13 mouse cellular contexts compared by ENCODE assay signal in the genomic region with DNA sequence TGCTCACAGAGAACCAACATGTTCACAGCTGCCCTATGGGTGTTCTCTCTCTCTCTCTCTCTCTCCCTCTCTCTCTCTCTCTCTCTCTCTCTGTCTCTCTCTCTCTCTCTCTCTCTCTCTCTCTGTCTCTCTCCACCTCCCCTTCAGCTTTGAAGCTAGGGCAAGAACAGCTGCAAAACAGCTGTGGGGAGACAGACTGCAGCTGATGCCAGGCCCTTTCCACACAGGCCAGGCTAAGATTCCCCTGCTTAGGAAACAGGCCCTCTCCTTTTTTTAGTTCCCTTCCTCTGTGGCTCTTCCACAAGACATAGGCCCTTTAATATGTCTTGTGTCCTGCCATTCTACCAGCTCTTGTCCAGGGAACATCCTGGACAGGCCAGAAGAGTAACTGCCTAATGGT. TPM values are rescaled to one million over a fixed set of nuclear protein-coding genes. Genes with fewer than 3 reads are reported as not detected.
A peak's percentile ranks its signal among the peaks of the same experiment; 100 is the strongest.
DNase-seq lines count a peak whose midpoint lies in the region; ATAC-seq and TF ChIP-seq lines count a peak whose summit lies in the region.
"Had no signal": no experiment of that assay in that cellular context is flagged by ENCODE, and none has a peak within 500 bp of the region (broad histone marks: within the 10 kb centered on the region; RNA-seq: fewer than 3 reads in every experiment).

No protein-coding gene starts in this region.

- H3K9ac ChIP-seq in kidney, embryonic 16.5 days (replicated peaks; ENCODE audit: low read length), result no peak overlapping the region

- no peak overlapping the region for H3ac ChIP-seq in myocyte (ENCODE audit: control insufficient read depth, insufficient read length)

- peaks cover 5% of the 10 kb centered on the region for H3K4me1 ChIP-seq in kidney, embryonic 16.5 days (ENCODE audit: insufficient read depth, low read length)
- H3K4me1 ChIP-seq in embryonic facial prominence, embryonic 10.5 days, result peaks cover 51% of the 10 kb centered on the region
- peaks cover 25% of the 10 kb centered on the region for H3K4me1 ChIP-seq in embryonic fibroblast, embryonic 13.5 days (ENCODE audit: control insufficient read depth, insufficient read depth, low read length)

- ATAC-seq in kidney, embryonic 16.5 days (ENCODE audit: low FRiP score, low TSS enrichment), result no peak

- H3K4me3 ChIP-seq in kidney, embryonic 16.5 days (ENCODE audit: low read length), result no peak overlapping the region
- H3K4me3 ChIP-seq in embryonic facial prominence, embryonic 10.5 days, result no peak overlapping the region
- H3K4me3 ChIP-seq in embryonic fibroblast, embryonic 13.5 days (ENCODE audit: insufficient read depth, low read length), result no peak overlapping the region
- H3K4me3 ChIP-seq in myocyte, result no peak overlapping the region
- H3K4me3 ChIP-seq: hindbrain, embryonic 10.5 days; layer of hippocampus, adult 2 months had no signal

- no peak for DNase-seq in kidney, postnatal 36 days
- no peak for DNase-seq in embryonic facial prominence, embryonic 10.5 days (ENCODE audit: low spot score)
- DNase-seq in left cerebral cortex, postnatal 10 days (ENCODE audit: extremely low spot score in 1 of 2, low spot score in 2 of 2), result no peak
- no peak for DNase-seq in adrenal gland, postnatal 25 days
- DNase-seq: cerebellum, postnatal 14 days; left cerebral cortex, postnatal 4 days had no signal

- peak overlapping the region; percentile 83 for H3K27ac ChIP-seq in kidney, embryonic 16.5 days (ENCODE audit: low read length)
- H3K27ac ChIP-seq in embryonic facial prominence, embryonic 10.5 days (replicated peaks), result peak overlapping the region; percentile 44; the same call in 1 of the 2 replicates
- peak overlapping the region; percentile 57; the same call in 1 of the 2 replicates for H3K27ac ChIP-seq in embryonic fibroblast, embryonic 13.5 days (ENCODE audit: insufficient read depth, low read length)
- H3K27ac ChIP-seq: hindbrain, embryonic 10.5 days; layer of hippocampus, adult 2 months had no signal

- H3K9me3 ChIP-seq in kidney, embryonic 16.5 days (ENCODE audit: low read length), result no peaks in the 10 kb centered on the region
- no peaks in the 10 kb centered on the region for H3K9me3 ChIP-seq in embryonic facial prominence, embryonic 10.5 days
- H3K9me3 ChIP-seq: hindbrain, embryonic 10.5 days had no signal

- peaks cover 11% of the 10 kb centered on the region for H3K79me2 ChIP-seq in myocyte (ENCODE audit: control insufficient read depth, insufficient read depth)

- peaks cover 14% of the 10 kb centered on the region for H3K27me3 ChIP-seq in kidney, embryonic 16.5 days (ENCODE audit: insufficient read depth, low read length)
- peaks cover 89% of the 10 kb centered on the region for H3K27me3 ChIP-seq in embryonic facial prominence, embryonic 10.5 days (replicated peaks; ENCODE audit: low read depth, poor library complexity, severe bottlenecking)
- H3K27me3 ChIP-seq in myocyte (ENCODE audit: control insufficient read depth, insufficient read depth, insufficient read length), result no peaks in the 10 kb centered on the region

- no peak for TF ChIP-seq CTCF in embryonic fibroblast, embryonic 13.5 days (IDR thresholded peaks at IDR 0.05; ENCODE audit: borderline replicate concordance, insufficient read depth, low read length)

- H3K36me3 ChIP-seq in kidney, embryonic 16.5 days (ENCODE audit: insufficient read depth, low read length), result no peaks in the 10 kb centered on the region
- H3K36me3 ChIP-seq in embryonic facial prominence, embryonic 10.5 days (replicated peaks), result no peaks in the 10 kb centered on the region
- no peaks in the 10 kb centered on the region for H3K36me3 ChIP-seq in myocyte (ENCODE audit: control insufficient read depth, insufficient read depth)
- H3K36me3 ChIP-seq: hindbrain, embryonic 10.5 days had no signal

- intact Hi-C loops in left cerebral cortex, postnatal 10 days (cut with DNase I), result loop anchor here (10.0 kb wide), 1 partner anchor 415 kb away; a partner anchor contains a TSS

- no peak for TF ChIP-seq POLR2A in embryonic fibroblast, embryonic 13.5 days (IDR thresholded peaks at IDR 0.05; ENCODE audit: low read depth, low read length)
- no peak for TF ChIP-seq POLR2A in myocyte (IDR thresholded peaks at IDR 0.05; ENCODE audit: insufficient read length, low read depth)

- H3K4me2 ChIP-seq in kidney, embryonic 16.5 days (replicated peaks; ENCODE audit: low read depth, low read length), result no peak overlapping the region
- peak overlapping the region; percentile 64 for H3K4me2 ChIP-seq in myocyte (ENCODE audit: low read depth)

TF ChIP-seq in myocyte, 11 proteins besides CTCF, POLR2A, EP300 and RAD21:
- TF ChIP-seq CEBPB (IDR thresholded peaks at IDR 0.05; ENCODE audit: insufficient read depth, poor library complexity, severe bottlenecking), result no peak
- TF ChIP-seq TCF3 (IDR thresholded peaks at IDR 0.05; ENCODE audit: insufficient read length, low read depth), result peak; percentile 60
- TF ChIP-seq SRF (IDR thresholded peaks at IDR 0.05; ENCODE audit: control insufficient read depth, insufficient read length, low read depth), result no peak
- TF ChIP-seq E2F4 (IDR thresholded peaks at IDR 0.05; ENCODE audit: insufficient read depth), result no peak
- TF ChIP-seq MAX (IDR thresholded peaks at IDR 0.05; ENCODE audit: low read depth), result no peak
- no peak for TF ChIP-seq REST (IDR thresholded peaks at IDR 0.05; ENCODE audit: insufficient read depth, insufficient read length)
- peak; percentile 27 to 85 (median 84) for TF ChIP-seq MYOD1 (IDR thresholded peaks at IDR 0.05; ENCODE audit: control insufficient read depth in 1 of 3, insufficient read length in 2 of 3, low read depth in 2 of 3)
- TF ChIP-seq TCF12 (IDR thresholded peaks at IDR 0.05; ENCODE audit: insufficient read depth, poor library complexity, severe bottlenecking), result peak; percentile 55
- TF ChIP-seq MYOG (IDR thresholded peaks at IDR 0.05; ENCODE audit: control insufficient read depth in 1 of 3, insufficient read depth in 1 of 3, insufficient read length in 2 of 3, low read depth in 2 of 3), result peak in 1 of 3 experiments; percentile 62
TF ChIP-seq in myocyte: peak in this region for 4.

RNA-seq across cellular contexts. Expression of a gene that starts 3.7 kb away (rescaled TPM):
- 98.7 and 109 TPM in 2 replicates for polyA plus RNA-seq in kidney, embryonic 16.5 days (2015; fragmentation: Nextera tagmentation; extraction: Ambion mirVana)
- 15.7 and 19.3 TPM in 2 replicates for polyA plus RNA-seq in embryonic facial prominence, embryonic 10.5 days (2016; fragmentation: Nextera tagmentation; extraction: Ambion mirVana)
- polyA plus RNA-seq in embryonic fibroblast, embryonic 13.5 days (2011; ENCODE audit: insufficient read length, low read depth, missing spikeins), result 6,335 and 6,763 TPM in 2 replicates
- 1,139 TPM for polyA plus RNA-seq in myocyte (2012; fragmentation: generic; extraction: Trizol)
- 10 to 100 TPM; 33.2 to 34.7 TPM for total RNA-seq in left cerebral cortex, postnatal 10 days (2021)
- total RNA-seq in adrenal gland, postnatal 25 days (2021), result 185 and 205 TPM in 2 replicates

RNA-seq across cellular contexts. Expression of a gene that starts 20.8 kb away (rescaled TPM):
- 64.2 and 70.0 TPM in 2 replicates for polyA plus RNA-seq in kidney, embryonic 16.5 days (2015; fragmentation: Nextera tagmentation; extraction: Ambion mirVana)
- polyA plus RNA-seq in embryonic facial prominence, embryonic 10.5 days (2016; fragmentation: Nextera tagmentation; extraction: Ambion mirVana), result 94.0 and 99.8 TPM in 2 replicates
- 25.2 and 33.5 TPM in 2 replicates for polyA plus RNA-seq in embryonic fibroblast, embryonic 13.5 days (2011; ENCODE audit: insufficient read length, low read depth, missing spikeins)
- 32.6 TPM for polyA plus RNA-seq in myocyte (2012; fragmentation: generic; extraction: Trizol)
- total RNA-seq in left cerebral cortex, postnatal 10 days (2021), result 10 to 100 TPM; 13.7 to 15.0 TPM
- total RNA-seq in adrenal gland, postnatal 25 days (2021), result 27.7 and 31.8 TPM in 2 replicates

RNA-seq across cellular contexts. Expression of a gene that starts 23.2 kb away (rescaled TPM):
- polyA plus RNA-seq in kidney, embryonic 16.5 days (2015; fragmentation: Nextera tagmentation; extraction: Ambion mirVana), result 0.19 TPM in 2 replicates
- polyA plus RNA-seq in embryonic facial prominence, embryonic 10.5 days (2016; fragmentation: Nextera tagmentation; extraction: Ambion mirVana), result 0.25 and 0.39 TPM in 2 replicates
- polyA plus RNA-seq in embryonic fibroblast, embryonic 13.5 days (2011; ENCODE audit: insufficient read length, low read depth, missing spikeins), result not detected in 2 replicates
- polyA plus RNA-seq in myocyte (2012; fragmentation: generic; extraction: Trizol), result 0.07 TPM
- total RNA-seq in left cerebral cortex, postnatal 10 days (2021), result 10 to 100 TPM; 63.9 to 64.2 TPM
- 38.1 and 43.3 TPM in 2 replicates for total RNA-seq in adrenal gland, postnatal 25 days (2021)
- total RNA-seq: megakaryocyte, adult 5-6 weeks had no signal
- polyA plus RNA-seq: thymus, postnatal 0 days had no signal

RNA-seq across cellular contexts. Expression of a gene that starts 44.5 kb away (rescaled TPM):
- not detected in 2 replicates for polyA plus RNA-seq in kidney, embryonic 16.5 days (2015; fragmentation: Nextera tagmentation; extraction: Ambion mirVana)
- 0.15 TPM in 1 of 2 replicates, not detected in the other for polyA plus RNA-seq in embryonic facial prominence, embryonic 10.5 days (2016; fragmentation: Nextera tagmentation; extraction: Ambion mirVana)
- polyA plus RNA-seq in embryonic fibroblast, embryonic 13.5 days (2011; ENCODE audit: insufficient read length, low read depth, missing spikeins), result not detected in 2 replicates
- polyA plus RNA-seq in myocyte (2012; fragmentation: generic; extraction: Trizol), result not detected
- total RNA-seq in left cerebral cortex, postnatal 10 days (2021), result not detected
- total RNA-seq in adrenal gland, postnatal 25 days (2021), result not detected in 2 replicates
- total RNA-seq: layer of hippocampus, adult 2 months; left cerebral cortex, postnatal 4 days; megakaryocyte, adult 5-6 weeks had no signal

Comparison
In these comparisons a context has a peak if more than half of its experiments do, and no peak if none do; other contexts are left out.
1. RNA of a gene that starts 3.7 kb away (polyA plus RNA-seq): 6,335 to 6,763 TPM in embryonic fibroblast, embryonic 13.5 days and 1,139 TPM in myocyte (single experiment); 98.7 to 109 TPM in kidney, embryonic 16.5 days and 15.7 to 19.3 TPM in embryonic facial prominence, embryonic 10.5 days; every median in the first group is over 10 times any median in the second.
2. Peak in every context shown above with its lines, with median percentiles within 50 percentile points of each other: H3K27ac ChIP-seq.